Mouse (Mus musculus): Measurements from ENCODE around the gene Clpb. TPM values are rescaled to one million over a fixed set of nuclear protein-coding genes. Genes with fewer than 3 reads are reported as not detected.
A peak's percentile ranks its signal among the peaks of the same experiment; 100 is the strongest.

Clpb gene
- total RNA-seq, 2 experiments from 2014 or later = 42.8 to 47.1 TPM

GRCm38 (mm10) chr7:101673497-101673896, 10.1 kb downstream of the Clpb start:
- DNase-seq (ENCODE audit: low spot score in 2 of 2) = no peak

GRCm38 (mm10) chr7:101676033-101676761, 12.8 kb downstream of the Clpb start:
- DNase-seq (ENCODE audit: low spot score in 2 of 2) = no peak

- peak; percentile 22 to 35 for DNase-seq (ENCODE audit: low spot score in 2 of 2)
These were observed 13.4 kb downstream of the Clpb start for GRCm38 (mm10) chr7:101676762-101677308.

GRCm38 (mm10) chr7:101679591-101679990, 16.2 kb downstream of the Clpb start:
- DNase-seq (ENCODE audit: low spot score in 2 of 2) = peak; percentile 82 to 90

GRCm38 (mm10) chr7:101680961-101681360, 17.5 kb downstream of the Clpb start:
- no peak for DNase-seq (ENCODE audit: low spot score in 2 of 2)

- DNase-seq (ENCODE audit: low spot score in 2 of 2) = no peak
These were observed 18.2 kb downstream of the Clpb start for GRCm38 (mm10) chr7:101681565-101682071.

GRCm38 (mm10) chr7:101682886-101683285, 19.5 kb downstream of the Clpb start:
- DNase-seq (ENCODE audit: low spot score in 2 of 2) = no peak

- no peak for DNase-seq (ENCODE audit: low spot score in 2 of 2)
These were observed 20.7 kb downstream of the Clpb start for GRCm38 (mm10) chr7:101683976-101684630.

GRCm38 (mm10) chr7:101684671-101685070, 21.2 kb downstream of the Clpb start:
- DNase-seq (ENCODE audit: low spot score in 2 of 2) = no peak

- DNase-seq (ENCODE audit: low spot score in 2 of 2) = no peak
These were observed 23.7 kb downstream of the Clpb start for GRCm38 (mm10) chr7:101687144-101687543.

- DNase-seq (ENCODE audit: low spot score in 2 of 2) = no peak
These were observed 27.0 kb downstream of the Clpb start for GRCm38 (mm10) chr7:101690471-101690870.

GRCm38 (mm10) chr7:101691863-101692262, 28.4 kb downstream of the Clpb start:
- no peak for DNase-seq (ENCODE audit: low spot score in 2 of 2)

- DNase-seq (ENCODE audit: low spot score in 2 of 2) = no peak
These were observed 29.0 kb downstream of the Clpb start for GRCm38 (mm10) chr7:101692446-101692845.

- DNase-seq (ENCODE audit: low spot score in 2 of 2) = no peak
These were observed 32.0 kb downstream of the Clpb start for GRCm38 (mm10) chr7:101695483-101695882.

GRCm38 (mm10) chr7:101696931-101697723, 33.7 kb downstream of the Clpb start:
- peak; percentile 32 to 43 for DNase-seq (ENCODE audit: low spot score in 2 of 2)

- DNase-seq (ENCODE audit: low spot score in 2 of 2) = no peak
These were observed 36.9 kb downstream of the Clpb start for GRCm38 (mm10) chr7:101700296-101700695.

GRCm38 (mm10) chr7:101702706-101703105, 39.3 kb downstream of the Clpb start:
- DNase-seq (ENCODE audit: low spot score in 2 of 2) = no peak

GRCm38 (mm10) chr7:101709586-101709985, 46.2 kb downstream of the Clpb start:
- no peak for DNase-seq (ENCODE audit: low spot score in 2 of 2)

- no peak for DNase-seq (ENCODE audit: low spot score in 2 of 2)
These were observed 46.8 kb downstream of the Clpb start for GRCm38 (mm10) chr7:101710236-101710635.

GRCm38 (mm10) chr7:101713828-101714400, 50.5 kb downstream of the Clpb start:
- DNase-seq (ENCODE audit: low spot score in 2 of 2) = no peak

GRCm38 (mm10) chr7:101715041-101715551, 51.7 kb downstream of the Clpb start:
- no peak for DNase-seq (ENCODE audit: low spot score in 2 of 2)

All from layer of hippocampus, postnatal 10 days (tissue).